Mouse (Mus musculus) liver, embryonic 16.5 days (tissue): ENCODE results near the gene Apoh. TPM values are rescaled to one million over a fixed set of nuclear protein-coding genes. Genes with fewer than 3 reads are reported as not detected.

Experiments
- ATAC-seq: fragments of 200-750 bp; cut with Nextera tagmentation; 2 replicates; pipeline ENCODE4 v1.8.0; 2017; ENCODE audit warnings: low read depth, mild to moderate bottlenecking, moderate number of reproducible peaks, moderate library complexity
- H3K27ac ChIP-seq: fragments of 300-500 bp; sonication (generic); 2 replicates; pipeline ENCODE4 v1.5.1; 2014; ENCODE audit warnings: mild to moderate bottlenecking, low read length
- H3K27me3 ChIP-seq: fragments of 300-500 bp; sonication (generic); 2 replicates; pipeline ENCODE4 v1.6.1; 2014; ENCODE audit warnings: low read depth, low read length, mixed read lengths; ENCODE audit not compliant: control insufficient read depth, insufficient read depth
- H3K36me3 ChIP-seq: fragments of 300-500 bp; sonication (generic); 2 replicates; pipeline ENCODE4 v1.6.1; 2014; ENCODE audit warnings: mild to moderate bottlenecking; ENCODE audit not compliant: control insufficient read depth, insufficient read depth
- H3K4me1 ChIP-seq: fragments of 300-500 bp; sonication (generic); 2 replicates; pipeline ENCODE4 v1.6.1; 2014; ENCODE audit warnings: low read depth, low read length, mixed read lengths; ENCODE audit not compliant: control insufficient read depth
- H3K4me2 ChIP-seq: fragments of 300-500 bp; sonication (generic); 2 replicates; pipeline ENCODE4 v1.6.1; 2014; ENCODE audit warnings: low read depth, low read length, mixed read lengths
- H3K4me3 ChIP-seq: fragments of 300-500 bp; sonication (generic); 2 replicates; pipeline ENCODE4 v1.5.1; 2014; ENCODE audit warnings: low read depth, mild to moderate bottlenecking, low read length
- H3K9ac ChIP-seq: fragments of 300-500 bp; sonication (generic); 2 replicates; pipeline ENCODE4 v1.6.1; 2014; ENCODE audit warnings: low read depth, low read length
- H3K9me3 ChIP-seq: fragments of 300-500 bp; sonication (generic); replicated peaks from 2 replicates; pipeline ENCODE4 v1.6.1; 2016; ENCODE audit warnings: low read length; ENCODE audit not compliant: control insufficient read depth
- WGBS: fragments of 180-500 bp; shearing (Covaris S2); extraction: QIAGEN DNeasy Blood & Tissue Kit; methylation state at CpG from one replicate; pipeline ENCODE4 v1.1.7; 2014; ENCODE audit not compliant: insufficient replicate concordance; 5-methylcytosine and 5-hydroxymethylcytosine counted together
- polyA plus RNA-seq: library from polyadenylated mRNA; unstranded; fragments of >200 nt; fragmentation: Nextera tagmentation; extraction: Ambion mirVana; gene quantifications from 2 replicates; pipeline ENCODE4 v1.2.1, GENCODE M21; 2015

Apoh gene
- polyA plus RNA-seq: 970 and 1,131 TPM in 2 replicates

- H3K36me3 ChIP-seq: no peaks in the 10 kb centered on the region
- H3K9me3 ChIP-seq: no peaks in the 10 kb centered on the region
- ATAC-seq: peak; percentile 9; the same call in 1 of the 2 replicates
- peak within 1 kb of the TSS; percentile 81 for H3K4me2 ChIP-seq
- peak within 1 kb of the TSS; percentile 37; the same call in 1 of the 2 replicates for H3K27ac ChIP-seq
- H3K4me1 ChIP-seq: no peaks in the 10 kb centered on the region; the same call in 1 of the 2 replicates
- peaks cover 25% of the 10 kb centered on the region for H3K27me3 ChIP-seq
- H3K9ac ChIP-seq: peak within 1 kb of the TSS; percentile 62
- under 1% methylated on average over 74 of the region's 75 CpGs for WGBS
- peak within 1 kb of the TSS; percentile 70 for H3K4me3 ChIP-seq
Measured at GRCm38 (mm10) chr11:108342781-108343768, at the start of gene Apoh. Gene Apoh, plus strand, starts transcription at chr11:108343354.

GRCm38 (mm10) chr11:108293843-108294242 is 49.3 kb upstream of the Apoh start:
- Histone ChIP-seq H3K27ac (no peak overlapping the region), H3K9ac (no peak overlapping the region), H3K9me3 (no peaks in the 10 kb centered on the region), H3K4me2 (no peak overlapping the region), H3K36me3 (no peaks in the 10 kb centered on the region), H3K27me3 (no peaks in the 10 kb centered on the region), H3K4me3 (no peak overlapping the region), H3K4me1 (no peaks in the 10 kb centered on the region; the same call in 1 of the 2 replicates)
- WGBS: 14% methylated on average over 3 of the region's 3 CpGs
- peak; percentile 77 for ATAC-seq

DNA sequence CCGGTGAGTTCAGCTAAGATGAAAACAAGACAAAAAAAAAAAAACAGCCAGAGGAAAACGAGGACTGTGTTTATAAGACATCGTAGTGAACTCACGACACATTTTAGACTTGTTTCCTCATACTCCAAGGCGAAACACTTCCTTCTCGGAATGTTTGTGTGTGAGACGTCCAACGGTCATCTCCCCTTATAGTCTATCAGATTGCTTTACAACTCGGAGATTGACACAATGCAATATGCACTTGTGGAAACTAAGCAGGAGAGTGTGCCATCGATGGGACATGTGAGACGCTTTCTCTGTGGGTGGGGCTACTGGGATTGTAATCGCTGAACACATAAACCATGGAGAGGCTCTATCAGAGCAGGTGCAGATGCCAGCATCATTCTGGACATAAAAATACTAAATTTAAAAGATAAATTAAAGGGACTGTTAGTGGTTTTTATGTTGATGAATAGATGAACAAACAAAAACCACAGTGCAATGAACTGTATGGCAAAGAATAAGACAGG is 48.8 kb upstream of the Apoh start:
- ATAC-seq: peak; percentile 66
- Histone ChIP-seq H3K4me2 (no peak overlapping the region), H3K4me3 (no peak overlapping the region), H3K36me3 (no peaks in the 10 kb centered on the region), H3K27ac (no peak overlapping the region), H3K9me3 (no peaks in the 10 kb centered on the region), H3K27me3 (no peaks in the 10 kb centered on the region), H3K4me1 (no peaks in the 10 kb centered on the region; the same call in 1 of the 2 replicates), H3K9ac (no peak overlapping the region)
- WGBS: 64% methylated on average over 12 of the region's 12 CpGs

GRCm38 (mm10) chr11:108295373-108295772 is 47.8 kb upstream of the Apoh start:
- Histone ChIP-seq H3K9ac (no peak overlapping the region), H3K27ac (no peak overlapping the region), H3K4me1 (no peaks in the 10 kb centered on the region; the same call in 1 of the 2 replicates), H3K36me3 (no peaks in the 10 kb centered on the region), H3K27me3 (no peaks in the 10 kb centered on the region), H3K4me2 (no peak overlapping the region), H3K4me3 (no peak overlapping the region), H3K9me3 (no peaks in the 10 kb centered on the region)
- no peak for ATAC-seq

DNA sequence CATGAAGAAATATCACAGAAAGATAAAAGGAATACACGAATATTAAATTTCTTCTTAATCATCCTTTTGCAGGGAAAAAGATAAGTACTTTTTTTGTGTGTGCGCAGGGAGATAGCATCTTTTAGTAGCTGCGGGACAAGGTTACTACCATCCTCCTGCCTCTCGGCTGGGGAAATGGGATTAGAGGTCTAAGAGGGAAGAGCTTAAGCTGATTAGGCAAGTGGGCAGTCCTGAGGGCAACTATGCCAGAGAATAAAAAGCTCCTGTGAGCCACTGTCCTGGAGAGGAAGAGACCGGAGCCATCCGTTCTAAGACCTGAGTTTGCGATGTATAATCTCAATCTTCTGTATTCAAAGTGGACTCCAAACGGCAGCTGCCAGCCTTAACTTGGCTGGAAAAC is 45.2 kb upstream of the Apoh start:
- H3K4me1 ChIP-seq: no peaks in the 10 kb centered on the region; the same call in 1 of the 2 replicates
- H3K27ac ChIP-seq: no peak overlapping the region
- no peaks in the 10 kb centered on the region for H3K9me3 ChIP-seq
- WGBS: 55% methylated on average over 8 of the region's 8 CpGs
- H3K27me3 ChIP-seq: no peaks in the 10 kb centered on the region
- ATAC-seq: no peak
- H3K4me3 ChIP-seq: no peak overlapping the region
- H3K9ac ChIP-seq: no peak overlapping the region
- H3K4me2 ChIP-seq: no peak overlapping the region
- no peaks in the 10 kb centered on the region for H3K36me3 ChIP-seq

DNA sequence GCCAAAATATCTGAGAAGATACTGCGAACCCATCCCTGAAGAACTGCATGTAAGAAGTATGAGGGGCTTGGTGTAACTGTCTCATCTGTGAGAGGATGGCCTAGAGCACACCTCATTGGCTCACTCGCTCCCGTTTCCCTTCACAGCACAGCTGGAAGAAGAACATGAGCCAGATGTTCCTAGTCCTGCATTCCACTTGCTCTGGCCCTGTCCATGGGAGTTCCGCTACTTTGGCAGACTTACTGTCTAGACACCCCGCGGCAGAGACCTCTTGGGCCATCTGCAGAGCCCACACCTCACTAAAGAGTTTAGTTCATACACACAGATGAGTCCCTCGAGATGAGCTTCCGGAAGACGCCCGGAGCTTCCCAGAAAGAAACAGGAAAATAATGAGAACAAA is 43.2 kb upstream of the Apoh start:
- Histone ChIP-seq H3K27me3 (no peaks in the 10 kb centered on the region), H3K27ac (no peak overlapping the region), H3K9ac (no peak overlapping the region), H3K4me3 (no peak overlapping the region), H3K4me2 (no peak overlapping the region), H3K4me1 (no peaks in the 10 kb centered on the region; the same call in 1 of the 2 replicates), H3K36me3 (no peaks in the 10 kb centered on the region), H3K9me3 (no peaks in the 10 kb centered on the region)
- no peak for ATAC-seq
- 81% methylated on average over 10 of the region's 10 CpGs for WGBS

DNA sequence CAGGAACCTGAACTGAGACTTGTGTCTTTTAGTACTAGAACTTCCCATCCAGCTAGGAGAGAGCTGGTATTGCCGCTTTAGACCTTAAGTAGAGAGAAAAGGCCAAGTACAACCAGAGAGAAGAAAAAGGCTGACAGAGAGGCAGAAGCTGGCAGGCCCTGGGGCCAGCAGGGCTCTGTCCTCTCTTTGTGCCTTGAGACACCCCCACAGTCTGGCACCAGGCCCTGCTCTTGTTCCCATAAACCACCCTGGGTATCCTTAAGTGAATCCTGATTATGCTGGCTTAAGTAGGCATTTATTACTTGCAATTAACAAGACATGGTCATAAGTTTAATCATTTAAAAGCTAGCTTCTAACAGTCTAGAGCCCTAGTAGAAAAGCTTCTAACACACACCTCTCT is 42.7 kb upstream of the Apoh start:
- H3K9me3 ChIP-seq: no peaks in the 10 kb centered on the region
- 64% methylated on average over 1 of the region's 1 CpGs for WGBS
- no peak for ATAC-seq
- no peaks in the 10 kb centered on the region for H3K36me3 ChIP-seq
- H3K27me3 ChIP-seq: no peaks in the 10 kb centered on the region
- no peak overlapping the region for H3K4me3 ChIP-seq
- H3K27ac ChIP-seq: no peak overlapping the region
- no peaks in the 10 kb centered on the region; the same call in 1 of the 2 replicates for H3K4me1 ChIP-seq
- H3K9ac ChIP-seq: no peak overlapping the region
- no peak overlapping the region for H3K4me2 ChIP-seq

DNA sequence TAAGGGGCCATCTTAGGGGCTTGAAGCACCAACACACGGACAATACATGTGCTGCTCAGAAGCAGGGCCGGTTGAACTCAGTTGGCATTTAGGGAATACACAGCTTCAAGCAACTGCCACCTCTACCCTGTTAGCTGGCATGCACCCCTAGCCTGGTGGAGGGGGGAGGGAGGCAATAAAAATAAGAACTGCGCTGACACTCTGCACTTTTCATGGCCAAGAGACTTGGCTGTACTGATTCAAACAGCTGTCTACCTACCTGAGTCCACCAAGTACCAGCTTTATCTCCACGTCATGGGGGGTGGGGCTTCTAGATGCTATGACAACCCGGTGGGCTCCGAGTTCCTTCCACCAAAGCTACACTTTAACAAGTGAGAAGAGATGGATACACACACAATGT is 42.1 kb upstream of the Apoh start:
- Histone ChIP-seq H3K4me2 (no peak overlapping the region), H3K27me3 (no peaks in the 10 kb centered on the region), H3K27ac (no peak overlapping the region), H3K4me1 (no peaks in the 10 kb centered on the region), H3K4me3 (no peak overlapping the region), H3K9me3 (no peaks in the 10 kb centered on the region), H3K9ac (no peak overlapping the region), H3K36me3 (no peaks in the 10 kb centered on the region)
- WGBS: 66% methylated on average over 6 of the region's 6 CpGs
- ATAC-seq: no peak
